Mouse (Mus musculus) lung, postnatal 10 days (tissue): Measurements from ENCODE around the gene Krt31.

Experiments
- DNase-seq: peaks from one replicate; pipeline ENCODE4 v3.0.0; 2021

Gene Krt31

GRCm38 (mm10) chr11:100005905-100006304 is 44.4 kb downstream of the Krt31 start:
- no peak for DNase-seq

- peak; percentile 77 for DNase-seq
Observed at GRCm38 (mm10) chr11:100004846-100005245, 45.5 kb downstream of the Krt31 start.

- no peak for DNase-seq
Observed at GRCm38 (mm10) chr11:99999091-99999490, 51.3 kb downstream of the Krt31 start.
